Mouse (Mus musculus) testis, adult 2 months (tissue): ENCODE measurements around the gene Olfr284. TPM values are rescaled to one million over a fixed set of nuclear protein-coding genes. Genes with fewer than 3 reads are reported as not detected.

Experiments used
- H3K27ac ChIP-seq: fragments of 200-500 bp; 2 replicates; pipeline ENCODE4 v1.5.1; 2012; ENCODE audit warnings: low read depth, low read length; ENCODE audit not compliant: control insufficient read depth, insufficient read depth
- H3K27me3 ChIP-seq: fragments of 200-500 bp; 2 replicates; pipeline ENCODE4 v1.6.1; 2012; ENCODE audit warnings: mild to moderate bottlenecking, low read length, moderate library complexity; ENCODE audit not compliant: control insufficient read depth, insufficient read depth
- H3K36me3 ChIP-seq: fragments of 200-500 bp; 2 replicates; pipeline ENCODE4 v1.6.1; 2012; ENCODE audit warnings: mild to moderate bottlenecking, low read length; ENCODE audit not compliant: control insufficient read depth, insufficient read depth
- H3K4me1 ChIP-seq: fragments of 200-500 bp; 2 replicates; pipeline ENCODE4 v1.6.1; 2012; ENCODE audit warnings: low read length; ENCODE audit not compliant: control insufficient read depth, insufficient read depth
- H3K4me3 ChIP-seq: fragments of 200-500 bp; 2 replicates; pipeline ENCODE4 v1.5.1; 2012; ENCODE audit warnings: low read depth, mild to moderate bottlenecking, low read length, moderate library complexity, mixed read lengths; ENCODE audit not compliant: control insufficient read depth
- CTCF ChIP-seq: fragments of 200-500 bp; IDR thresholded peaks from 2 replicates; pipeline ENCODE4 v1.5.1; 2012; ENCODE audit warnings: low read depth, mild to moderate bottlenecking, inconsistent platforms, low read length, moderate library complexity; ENCODE audit not compliant: control insufficient read depth, insufficient read depth, insufficient replicate concordance
- POLR2A ChIP-seq: fragments of 200-500 bp; IDR thresholded peaks from 2 replicates; pipeline ENCODE4 v1.6.1; 2012; ENCODE audit warnings: low read depth, mild to moderate bottlenecking, inconsistent platforms, low read length, moderate library complexity; ENCODE audit not compliant: control insufficient read depth
- polyA plus RNA-seq: library from polyadenylated mRNA; depleted of rRNA; stranded (reverse); fragments of >200 nt; gene quantifications from 2 replicates; pipeline ENCODE4 v1.2.3, GENCODE M21; 2012; rRNA removed

Olfr284 gene
- polyA plus RNA-seq: not detected in 2 replicates

DNA sequence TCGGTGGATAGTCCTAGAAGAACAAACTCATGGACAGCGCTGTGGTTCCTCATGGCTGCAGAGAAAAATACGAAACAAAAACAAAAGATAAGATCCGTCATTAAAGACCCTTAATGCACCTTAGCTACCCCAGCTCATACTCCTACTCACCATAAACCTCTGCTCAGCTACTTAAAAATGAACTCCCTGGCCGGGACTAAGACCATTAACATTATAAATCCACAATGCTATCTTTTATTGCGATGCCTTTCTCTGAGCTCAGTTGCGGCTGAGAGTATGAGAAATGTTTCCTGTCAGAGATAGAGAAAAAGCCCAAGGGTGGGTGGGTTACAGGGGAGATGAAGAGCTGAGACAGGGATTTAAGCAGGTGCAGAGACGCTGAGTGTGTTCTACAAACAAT is at the start of gene Olfr284:
Gene Olfr284, minus strand, starts transcription at position 101 of the 400 bp plus-strand sequence.
- H3K27ac ChIP-seq: no peak within 1 kb of the TSS
- peaks cover 3% of the 10 kb centered on the region for H3K4me1 ChIP-seq
- TF ChIP-seq POLR2A: no peak
- TF ChIP-seq CTCF: no peak
- no peaks in the 10 kb centered on the region for H3K36me3 ChIP-seq
- H3K4me3 ChIP-seq: no peak within 1 kb of the TSS
- H3K27me3 ChIP-seq: no peaks in the 10 kb centered on the region

- no peak overlapping the region for H3K27ac ChIP-seq
- no peaks in the 10 kb centered on the region for H3K36me3 ChIP-seq
- no peaks in the 10 kb centered on the region for H3K27me3 ChIP-seq
- no peak overlapping the region for H3K4me3 ChIP-seq
- TF ChIP-seq POLR2A: no peak
- peak; percentile 73; the same call in 1 of the 2 replicates for TF ChIP-seq CTCF
- no peaks in the 10 kb centered on the region for H3K4me1 ChIP-seq
These were observed 49.0 kb upstream of the Olfr284 start for GRCm38 (mm10) chr15:98389796-98390195.

GRCm38 (mm10) chr15:98387621-98388020 is 46.8 kb upstream of the Olfr284 start:
- H3K27ac ChIP-seq: no peak overlapping the region

GRCm38 (mm10) chr15:98380846-98381245 is 40.1 kb upstream of the Olfr284 start, which contains the start of gene Olfr283:
Gene Olfr283 (minus strand): TSS chr15:98380946.
- H3K27ac ChIP-seq: no peak within 1 kb of the TSS
- H3K4me1 ChIP-seq: no peaks in the 10 kb centered on the region
- H3K36me3 ChIP-seq: no peaks in the 10 kb centered on the region
- TF ChIP-seq CTCF (no peak), POLR2A (no peak)
- no peak within 1 kb of the TSS for H3K4me3 ChIP-seq
- 0 out of 2 replicates have a peak, but pooled peaks cover 2% of the 10 kb centered on the region for H3K27me3 ChIP-seq

More at GRCm38 (mm10) chr15:98387621-98388020, 46.8 kb upstream of the Olfr284 start:
- TF ChIP-seq CTCF: no peak
- no peak for TF ChIP-seq POLR2A
- H3K36me3 ChIP-seq: no peaks in the 10 kb centered on the region
- H3K4me3 ChIP-seq: no peak overlapping the region
- no peaks in the 10 kb centered on the region for H3K4me1 ChIP-seq
- no peaks in the 10 kb centered on the region for H3K27me3 ChIP-seq

GRCm38 (mm10) chr15:98378209-98378608 is 37.4 kb upstream of the Olfr284 start:
- TF ChIP-seq CTCF: no peak
- TF ChIP-seq POLR2A: no peak
- Histone ChIP-seq H3K36me3 (no peaks in the 10 kb centered on the region), H3K4me1 (no peaks in the 10 kb centered on the region; the same call in 1 of the 2 replicates), H3K4me3 (peak overlapping the region; percentile 32; the same call in 1 of the 2 replicates), H3K27ac (no peak overlapping the region), H3K27me3 (0 out of 2 replicates have a peak, but pooled peaks cover 2% of the 10 kb centered on the region)

DNA sequence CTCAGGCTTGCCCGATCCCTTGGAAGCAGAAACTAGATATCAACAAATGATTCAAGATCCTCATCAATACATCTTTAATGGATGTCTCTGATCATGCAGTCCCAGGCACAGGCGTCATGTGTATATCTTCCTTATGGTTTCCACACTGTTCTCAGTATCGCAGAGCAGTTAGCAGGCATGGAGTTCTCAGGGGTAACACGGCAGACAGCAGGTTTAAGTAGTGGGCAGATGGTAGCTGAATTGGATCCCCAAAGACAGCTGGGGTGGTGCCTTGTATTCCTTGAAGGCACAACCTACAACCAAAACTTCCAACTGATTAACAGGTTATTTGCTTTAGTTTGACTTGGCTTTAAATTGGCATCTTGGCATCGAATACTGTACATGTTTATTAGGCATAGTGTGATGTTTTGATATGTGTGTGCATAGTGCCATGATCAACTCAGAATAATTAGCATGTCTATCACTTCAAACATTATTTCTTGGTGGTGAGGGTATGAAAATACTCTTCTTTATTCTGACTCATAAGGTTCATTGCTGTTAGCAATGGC is 23.5 kb downstream of the Olfr284 start, which contains the start of gene Olfr285:
Gene Olfr285, minus strand, starts transcription at position 177 of the 548 bp plus-strand sequence.
- no peak within 1 kb of the TSS for H3K27ac ChIP-seq

GRCm38 (mm10) chr15:98315703-98316102 is 25.1 kb downstream of the Olfr284 start:
- Histone ChIP-seq H3K36me3 (no peaks in the 10 kb centered on the region), H3K4me3 (no peak overlapping the region), H3K4me1 (no peaks in the 10 kb centered on the region), H3K27ac (no peak overlapping the region), H3K27me3 (no peaks in the 10 kb centered on the region)
- TF ChIP-seq CTCF (no peak), POLR2A (no peak)

More for the DNA sequence above, 23.5 kb downstream of the Olfr284 start, which contains the start of gene Olfr285:
- Histone ChIP-seq H3K27me3 (no peaks in the 10 kb centered on the region), H3K36me3 (no peaks in the 10 kb centered on the region), H3K4me3 (no peak within 1 kb of the TSS), H3K4me1 (no peaks in the 10 kb centered on the region)
- TF ChIP-seq CTCF: no peak
- no peak for TF ChIP-seq POLR2A
